Mouse (Mus musculus): ENCODE measurements around the gene Trpc4ap. TPM values are rescaled to one million over a fixed set of nuclear protein-coding genes. Genes with fewer than 3 reads are reported as not detected.

Trpc4ap gene
- polyA plus RNA-seq, 1 experiment = 202 TPM

DNA sequence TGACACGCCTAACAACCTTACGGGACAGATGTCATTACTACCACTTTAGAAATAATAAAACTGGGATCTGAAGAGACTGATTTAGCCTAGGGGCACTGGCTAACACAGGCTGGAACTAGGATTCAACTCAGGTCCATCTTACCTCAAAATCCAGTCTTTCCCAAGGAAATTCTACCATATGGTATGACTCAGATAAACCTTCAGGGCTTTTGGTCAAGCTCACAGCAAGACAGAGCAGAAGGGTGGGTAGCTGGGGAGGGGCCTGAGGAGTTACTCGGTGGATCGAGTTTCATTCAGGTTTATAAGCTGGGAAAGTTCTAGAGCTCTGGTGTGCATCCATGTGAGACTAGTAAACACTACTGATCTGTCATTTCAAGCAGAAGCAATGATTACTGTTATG is 3.0 kb downstream of the Trpc4ap start:
- DNase-seq (ENCODE audit: low read depth) = no peak
- no peak for TF ChIP-seq CTCF (IDR thresholded peaks at IDR 0.05; ENCODE audit: borderline replicate concordance, extremely low read depth, insufficient read depth, insufficient read length)
- no peak for TF ChIP-seq POLR2A (IDR thresholded peaks at IDR 0.05; ENCODE audit: borderline replicate concordance, extremely low read depth, insufficient read depth, insufficient read length, poor library complexity, severe bottlenecking)

GRCm38 (mm10) chr2:155687746-155688145 is 4.4 kb downstream of the Trpc4ap start:
- DNase-seq (ENCODE audit: low read depth) = no peak
- TF ChIP-seq POLR2A (IDR thresholded peaks at IDR 0.05; ENCODE audit: borderline replicate concordance, extremely low read depth, insufficient read depth, insufficient read length, poor library complexity, severe bottlenecking) = no peak
- no peak for TF ChIP-seq CTCF (IDR thresholded peaks at IDR 0.05; ENCODE audit: borderline replicate concordance, extremely low read depth, insufficient read depth, insufficient read length)

- DNase-seq (ENCODE audit: low read depth) = no peak
These were observed 5.6 kb downstream of the Trpc4ap start for GRCm38 (mm10) chr2:155686572-155686971.

DNA sequence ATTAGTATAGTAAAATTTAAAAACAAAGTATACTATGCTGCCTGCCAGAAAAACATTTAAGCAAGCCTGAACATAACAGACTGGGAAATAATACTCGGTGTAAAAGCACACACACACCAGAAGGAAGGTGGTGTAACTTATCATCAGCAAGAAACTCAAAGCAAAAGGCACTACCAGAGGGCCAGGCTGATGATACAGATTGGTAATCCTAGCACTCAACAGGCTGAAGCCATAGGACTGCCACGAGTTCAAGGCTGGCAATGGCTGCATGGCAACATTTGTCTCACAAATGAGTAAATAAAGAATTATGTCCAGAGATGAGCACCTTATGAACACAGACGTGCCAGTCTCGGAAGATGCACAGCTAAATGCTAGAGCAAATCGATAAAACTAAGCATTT is 8.4 kb downstream of the Trpc4ap start:
- no peak for DNase-seq (ENCODE audit: low read depth)
- TF ChIP-seq CTCF (IDR thresholded peaks at IDR 0.05; ENCODE audit: borderline replicate concordance, extremely low read depth, insufficient read depth, insufficient read length) (no peak), POLR2A (IDR thresholded peaks at IDR 0.05; ENCODE audit: borderline replicate concordance, extremely low read depth, insufficient read depth, insufficient read length, poor library complexity, severe bottlenecking) (no peak)

More at GRCm38 (mm10) chr2:155686572-155686971, 5.6 kb downstream of the Trpc4ap start:
- TF ChIP-seq POLR2A (IDR thresholded peaks at IDR 0.05; ENCODE audit: borderline replicate concordance, extremely low read depth, insufficient read depth, insufficient read length, poor library complexity, severe bottlenecking) (no peak), CTCF (IDR thresholded peaks at IDR 0.05; ENCODE audit: borderline replicate concordance, extremely low read depth, insufficient read depth, insufficient read length) (no peak)

- DNase-seq (ENCODE audit: low read depth) = no peak
- no peak for TF ChIP-seq CTCF (IDR thresholded peaks at IDR 0.05; ENCODE audit: borderline replicate concordance, extremely low read depth, insufficient read depth, insufficient read length)
- TF ChIP-seq POLR2A (IDR thresholded peaks at IDR 0.05; ENCODE audit: borderline replicate concordance, extremely low read depth, insufficient read depth, insufficient read length, poor library complexity, severe bottlenecking) = no peak
These were observed 9.0 kb downstream of the Trpc4ap start for GRCm38 (mm10) chr2:155683137-155683536.

GRCm38 (mm10) chr2:155681874-155682273 is 10.3 kb downstream of the Trpc4ap start:
- DNase-seq (ENCODE audit: low read depth) = no peak
- TF ChIP-seq POLR2A (IDR thresholded peaks at IDR 0.05; ENCODE audit: borderline replicate concordance, extremely low read depth, insufficient read depth, insufficient read length, poor library complexity, severe bottlenecking) (no peak), CTCF (IDR thresholded peaks at IDR 0.05; ENCODE audit: borderline replicate concordance, extremely low read depth, insufficient read depth, insufficient read length) (no peak)

DNA sequence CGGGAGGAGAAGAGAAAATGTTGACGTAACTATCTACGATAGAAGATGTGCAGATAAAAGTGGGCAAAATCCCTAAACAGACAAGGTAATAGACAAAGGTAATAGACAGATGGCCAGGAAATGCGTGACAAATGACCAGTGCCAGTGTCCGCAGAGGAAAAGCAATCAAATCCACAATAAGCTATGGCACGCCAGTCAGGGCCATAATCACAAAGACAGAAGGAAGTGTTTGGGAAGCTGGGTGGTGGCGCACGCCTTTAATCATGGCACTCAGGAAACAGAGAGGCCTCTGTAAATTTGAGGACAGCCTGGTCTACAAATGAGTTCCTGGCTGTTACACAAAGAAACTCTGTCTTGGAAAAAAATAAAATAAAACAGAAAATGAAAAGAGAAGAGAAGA is 11.0 kb downstream of the Trpc4ap start:
- TF ChIP-seq CTCF (IDR thresholded peaks at IDR 0.05; ENCODE audit: borderline replicate concordance, extremely low read depth, insufficient read depth, insufficient read length) (no peak), POLR2A (IDR thresholded peaks at IDR 0.05; ENCODE audit: borderline replicate concordance, extremely low read depth, insufficient read depth, insufficient read length, poor library complexity, severe bottlenecking) (no peak)
- DNase-seq (ENCODE audit: low read depth) = no peak

DNA sequence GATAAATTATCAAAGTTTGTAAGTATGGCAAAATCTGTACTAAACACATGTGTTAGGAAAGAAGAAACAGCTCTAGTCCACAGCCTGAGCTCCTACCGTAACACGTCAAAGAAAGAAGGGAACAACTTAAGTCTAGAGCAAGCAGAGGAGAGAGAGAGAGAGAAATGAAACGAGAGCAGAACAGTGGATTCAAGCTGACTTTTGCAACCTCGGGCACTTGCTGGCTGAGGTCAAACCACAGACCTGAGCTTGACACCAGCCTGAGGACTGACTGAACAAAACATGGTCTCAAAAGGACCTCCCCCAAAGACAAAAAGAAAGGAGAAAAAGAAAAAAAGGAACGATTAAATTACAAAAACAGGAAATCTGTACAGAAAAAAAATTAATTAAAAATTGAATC is 11.6 kb downstream of the Trpc4ap start:
- TF ChIP-seq POLR2A (IDR thresholded peaks at IDR 0.05; ENCODE audit: borderline replicate concordance, extremely low read depth, insufficient read depth, insufficient read length, poor library complexity, severe bottlenecking) (no peak), CTCF (IDR thresholded peaks at IDR 0.05; ENCODE audit: borderline replicate concordance, extremely low read depth, insufficient read depth, insufficient read length) (no peak)

DNA sequence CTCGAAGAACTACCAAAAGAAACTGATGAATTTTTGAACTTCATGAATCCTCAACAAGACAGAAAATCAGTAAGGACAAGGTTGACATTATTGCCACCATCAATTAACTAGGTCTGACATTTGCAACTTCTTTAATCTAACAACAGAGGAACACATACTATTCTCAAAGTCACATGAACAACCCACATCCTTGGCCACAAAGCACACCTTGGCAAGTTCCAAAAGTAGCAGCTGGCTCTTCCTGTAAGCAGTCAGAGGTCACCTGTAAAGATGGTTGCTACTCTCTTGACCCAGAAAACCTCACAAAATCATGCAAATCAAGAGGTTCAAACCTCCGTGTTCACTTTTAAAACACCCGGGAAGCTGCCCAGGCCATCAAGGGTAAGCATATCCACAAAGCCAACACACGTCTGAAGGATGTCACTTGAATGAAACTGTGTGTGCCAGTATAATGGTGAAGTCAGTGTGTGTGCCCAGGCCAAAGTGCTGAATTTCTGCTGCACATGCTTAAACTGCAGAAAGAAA is 12.5 kb downstream of the Trpc4ap start:
- TF ChIP-seq POLR2A (IDR thresholded peaks at IDR 0.05; ENCODE audit: borderline replicate concordance, extremely low read depth, insufficient read depth, insufficient read length, poor library complexity, severe bottlenecking) (no peak), CTCF (IDR thresholded peaks at IDR 0.05; ENCODE audit: borderline replicate concordance, extremely low read depth, insufficient read depth, insufficient read length) (no peak)
- DNase-seq (ENCODE audit: low read depth) = no peak

More for the DNA sequence above, 11.6 kb downstream of the Trpc4ap start:
- no peak for DNase-seq (ENCODE audit: low read depth)

GRCm38 (mm10) chr2:155675118-155675517 is 17.1 kb downstream of the Trpc4ap start:
- no peak for DNase-seq (ENCODE audit: low read depth)
- TF ChIP-seq CTCF (IDR thresholded peaks at IDR 0.05; ENCODE audit: borderline replicate concordance, extremely low read depth, insufficient read depth, insufficient read length) (no peak), POLR2A (IDR thresholded peaks at IDR 0.05; ENCODE audit: borderline replicate concordance, extremely low read depth, insufficient read depth, insufficient read length, poor library complexity, severe bottlenecking) (no peak)

- TF ChIP-seq CTCF (IDR thresholded peaks at IDR 0.05; ENCODE audit: borderline replicate concordance, extremely low read depth, insufficient read depth, insufficient read length) (peak; percentile 65; the same call in 1 of the 2 replicates), POLR2A (IDR thresholded peaks at IDR 0.05; ENCODE audit: borderline replicate concordance, extremely low read depth, insufficient read depth, insufficient read length, poor library complexity, severe bottlenecking) (no peak)
These were observed 18.6 kb downstream of the Trpc4ap start for GRCm38 (mm10) chr2:155673546-155673945.

DNA sequence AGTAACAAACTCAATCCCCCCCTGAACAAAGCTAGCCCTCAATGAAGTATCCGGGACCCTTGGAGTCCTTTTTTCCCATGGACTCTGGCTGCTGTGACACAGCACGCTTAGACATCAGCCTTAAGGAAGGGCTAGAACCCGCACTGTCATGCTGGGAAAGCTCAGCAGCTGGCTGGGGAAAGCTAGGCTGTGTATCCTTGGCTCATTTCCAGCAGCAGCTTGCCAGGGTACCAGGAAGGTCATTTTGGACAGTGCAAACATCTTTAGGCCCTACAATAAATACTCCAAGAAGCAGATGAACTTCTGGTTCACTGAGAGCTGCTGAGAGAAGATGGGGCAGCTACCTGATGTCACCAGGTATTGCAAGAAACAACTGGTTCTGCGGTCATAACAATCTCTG is 20.9 kb downstream of the Trpc4ap start:
- DNase-seq (ENCODE audit: low read depth) = no peak
- TF ChIP-seq CTCF (IDR thresholded peaks at IDR 0.05; ENCODE audit: borderline replicate concordance, extremely low read depth, insufficient read depth, insufficient read length) = no peak
- TF ChIP-seq POLR2A (IDR thresholded peaks at IDR 0.05; ENCODE audit: borderline replicate concordance, extremely low read depth, insufficient read depth, insufficient read length, poor library complexity, severe bottlenecking) = no peak

More at GRCm38 (mm10) chr2:155673546-155673945, 18.6 kb downstream of the Trpc4ap start:
- peak; percentile 69 for DNase-seq (ENCODE audit: low read depth)

Measured in brain, embryonic 14.5 days (tissue).